Mouse (Mus musculus) hindlimb bud, embryonic 11.5 days (tissue): Measurements from ENCODE around the gene Tirap.
"Not testable (repeated sequence)": the region's sequence is repeated elsewhere in the genome, so short reads cannot be mapped to it uniquely, and the experiment has no call there.

Source experiments
- DNase-seq: peaks from one replicate; pipeline ENCODE4 v3.0.0-alpha.2; 2012; ENCODE audit warnings: low read depth, low spot score; ENCODE audit errors: extremely low spot score

Tirap gene

GRCm38 (mm10) chr9:35152923-35153322, 47.2 kb downstream of the Tirap start:
- no peak for DNase-seq

GRCm38 (mm10) chr9:35148822-35149221, 51.3 kb downstream of the Tirap start:
- not testable (repeated sequence) for DNase-seq

- DNase-seq: not testable (repeated sequence)
Measured at GRCm38 (mm10) chr9:35147261-35147660, 52.8 kb downstream of the Tirap start.

GRCm38 (mm10) chr9:35145829-35146228, 54.3 kb downstream of the Tirap start:
- DNase-seq: no peak

- DNase-seq: no peak
Measured at GRCm38 (mm10) chr9:35145118-35145517, 55.0 kb downstream of the Tirap start.

GRCm38 (mm10) chr9:35142221-35142620, 57.9 kb downstream of the Tirap start:
- DNase-seq: no peak

GRCm38 (mm10) chr9:35139231-35139744, 60.8 kb downstream of the Tirap start:
- DNase-seq: no peak

GRCm38 (mm10) chr9:35138029-35138428, 62.1 kb downstream of the Tirap start:
- DNase-seq: no peak

- DNase-seq: no peak
Measured at GRCm38 (mm10) chr9:35135575-35135974, 64.5 kb downstream of the Tirap start.
